Mouse (Mus musculus): ENCODE data around the gene Arhgap10.

GRCm38 (mm10) chr8:77343916-77344315, 173.8 kb downstream of the Arhgap10 start:
- TF ChIP-seq MYB (IDR thresholded peaks at IDR 0.05; ENCODE audit: low read depth, low read length) (no peak), CTCF (IDR thresholded peaks at IDR 0.05 in 2 of 3, conservative IDR thresholded peaks at IDR 0.05 in 1 of 3; ENCODE audit: control insufficient read depth in 1 of 3, insufficient read depth in 1 of 3, low read depth in 2 of 3, low read length in 3 of 3, poor library complexity in 1 of 3, severe bottlenecking in 1 of 3) (no peak), JUND (IDR thresholded peaks at IDR 0.05; ENCODE audit: low read depth, low read length) (no peak), NELFE (IDR thresholded peaks at IDR 0.05; ENCODE audit: low read depth, low read length) (no peak)
